Mouse (Mus musculus) c-Kit-positive CD71-positive TER-119-positive erythroid progenitor cells, embryonic 14.5 days (primary cell): ENCODE data around the gene Atf1.

Experiments
- DNase-seq: peaks from one replicate; pipeline ENCODE4 v3.0.0-alpha.2; 2013; ENCODE audit warnings: low spot score

Atf1 gene

GRCm38 (mm10) chr15:100216173-100216572 is 11.4 kb upstream of the Atf1 start:
- DNase-seq = no peak

- no peak for DNase-seq
These were observed 9.6 kb upstream of the Atf1 start for GRCm38 (mm10) chr15:100218018-100218417.

DNA sequence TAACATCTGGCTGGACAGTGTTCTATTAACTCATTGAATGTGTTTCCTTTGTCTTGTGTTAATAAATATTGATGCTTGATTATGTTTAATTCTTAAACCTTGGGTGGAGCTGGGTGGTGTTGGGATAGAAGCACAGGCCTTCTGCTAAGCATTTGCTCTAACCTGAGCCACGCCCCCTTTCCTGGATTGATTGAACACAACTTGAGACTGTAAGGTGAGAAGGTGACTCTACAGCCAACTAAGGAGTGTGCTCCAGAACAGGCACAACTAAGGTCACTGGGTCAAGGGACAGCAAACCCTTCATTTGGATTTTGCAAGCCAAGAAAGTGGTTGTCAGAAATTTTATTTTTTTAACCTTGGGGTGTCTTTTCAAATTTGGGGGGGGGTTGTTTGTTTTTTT is 8.2 kb upstream of the Atf1 start:
- DNase-seq = no peak

GRCm38 (mm10) chr15:100220916-100221315 is 6.7 kb upstream of the Atf1 start:
- no peak for DNase-seq

GRCm38 (mm10) chr15:100225381-100225780 is 2.2 kb upstream of the Atf1 start:
- no peak for DNase-seq

GRCm38 (mm10) chr15:100225891-100226290 is 1.7 kb upstream of the Atf1 start:
- DNase-seq = no peak

DNA sequence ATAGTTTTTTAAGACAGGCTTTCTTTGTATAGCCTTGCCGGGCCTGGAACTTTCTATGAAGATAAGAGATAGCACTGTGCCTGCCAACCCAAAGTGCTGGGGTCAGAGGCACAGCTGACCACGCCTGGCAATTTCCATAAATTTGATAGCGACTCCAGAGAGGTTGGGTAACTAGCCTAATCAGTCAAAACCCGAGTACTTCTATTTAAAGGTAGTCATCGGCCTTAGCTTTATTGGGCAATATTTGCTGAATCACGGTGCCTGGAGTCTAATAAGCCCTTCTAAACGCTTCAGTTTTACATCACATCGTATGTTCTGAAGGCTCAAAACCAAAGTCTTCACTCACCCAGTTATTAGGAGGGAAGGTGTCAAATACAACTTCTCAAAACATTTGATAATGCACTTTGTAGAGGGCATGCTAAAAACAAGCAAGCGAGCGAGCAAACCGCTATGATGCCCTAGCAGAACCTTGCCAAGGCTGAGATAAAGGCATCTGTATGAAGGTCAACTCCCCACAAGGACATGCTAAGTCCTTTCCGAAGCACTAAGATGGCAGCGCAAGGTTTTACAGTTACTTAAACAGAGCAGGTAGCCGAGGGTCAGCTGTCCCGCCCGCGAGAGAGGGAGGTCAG is 472 bp upstream of the Atf1 start:
- peak; percentile 93 for DNase-seq

DNA sequence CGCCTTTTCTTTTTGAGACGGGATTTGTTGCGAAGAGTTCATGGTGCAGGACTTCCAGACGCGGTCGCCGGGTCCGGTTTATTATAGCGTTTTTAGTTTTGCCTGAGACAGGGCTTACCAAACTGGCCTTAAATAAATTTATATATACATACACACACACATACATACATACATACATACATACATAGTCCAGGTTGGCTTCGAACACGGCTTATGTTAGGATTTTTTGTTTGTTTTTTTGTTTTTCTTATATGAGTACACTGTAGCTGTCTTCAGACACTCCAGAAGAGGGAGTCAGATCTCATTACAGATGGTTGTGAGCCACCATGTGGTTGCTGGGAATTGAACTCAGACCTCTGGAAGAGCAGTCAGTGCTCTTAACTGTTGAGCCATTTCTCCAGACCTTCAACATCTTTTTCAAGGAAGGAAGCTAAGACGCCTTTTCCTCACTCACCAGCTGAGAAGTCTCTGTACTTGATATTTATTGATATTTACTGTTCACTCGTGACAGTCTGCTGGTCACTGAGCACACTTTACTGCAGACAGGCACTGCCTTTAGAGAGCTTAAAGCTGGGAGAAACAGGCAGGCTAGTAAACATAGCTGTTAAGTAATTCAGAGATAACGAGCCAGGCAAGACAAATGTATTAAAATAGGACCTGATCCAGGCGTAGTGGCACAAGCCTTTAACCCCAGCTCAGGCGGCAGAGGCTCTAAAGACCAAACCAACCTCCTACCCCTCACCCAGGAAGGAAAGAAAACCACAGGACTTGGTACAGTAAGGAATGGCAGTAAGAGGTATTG is 1.1 kb downstream of the Atf1 start:
- peak; percentile 40 for DNase-seq

- DNase-seq = peak; percentile 19
These were observed 3.0 kb downstream of the Atf1 start for GRCm38 (mm10) chr15:100230655-100231054.

DNA sequence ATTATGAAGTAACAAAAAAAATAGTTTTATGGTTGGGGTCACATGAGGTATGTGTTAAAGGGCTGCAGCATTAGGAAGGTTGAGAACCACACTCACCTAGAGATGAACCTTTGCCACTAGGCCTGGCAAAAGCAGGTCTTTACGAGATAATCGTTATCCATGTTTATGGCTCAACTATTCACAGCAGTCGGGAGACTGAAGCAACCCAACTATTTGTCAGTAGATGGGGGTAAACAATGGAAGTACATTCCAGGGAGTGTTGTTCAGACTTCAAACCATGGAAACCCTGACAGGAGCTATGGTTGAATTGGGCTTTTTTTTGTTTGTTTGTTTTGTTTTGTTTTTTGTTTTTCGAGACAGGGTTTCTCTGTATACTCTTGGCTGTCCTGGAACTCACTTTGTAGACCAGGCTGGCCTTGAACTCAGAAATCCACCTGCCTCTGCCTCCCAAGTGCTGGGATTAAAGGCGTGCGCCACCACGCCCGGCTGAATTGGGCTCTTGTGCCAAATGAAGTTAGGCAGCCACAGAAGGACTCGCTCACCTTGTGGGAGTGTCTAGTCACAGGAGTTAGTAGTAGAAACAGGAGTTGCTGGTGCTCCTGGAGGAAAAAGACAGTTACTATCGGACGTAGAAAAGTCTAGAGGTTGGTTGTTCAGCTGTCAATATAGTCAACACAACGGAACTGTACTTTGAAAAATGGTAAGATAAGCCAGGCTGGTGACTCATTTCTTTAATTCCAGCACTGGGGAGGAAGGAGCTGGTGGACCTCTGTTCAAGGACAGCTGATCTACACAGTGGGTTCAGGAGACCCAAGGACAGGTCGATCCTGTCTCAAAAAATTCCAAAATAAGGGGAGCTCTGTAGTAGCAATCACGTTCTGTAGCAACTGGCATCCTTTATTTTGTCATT is 4.3 kb downstream of the Atf1 start:
- no peak for DNase-seq

- no peak for DNase-seq
These were observed 7.8 kb downstream of the Atf1 start for GRCm38 (mm10) chr15:100235208-100235965.

DNA sequence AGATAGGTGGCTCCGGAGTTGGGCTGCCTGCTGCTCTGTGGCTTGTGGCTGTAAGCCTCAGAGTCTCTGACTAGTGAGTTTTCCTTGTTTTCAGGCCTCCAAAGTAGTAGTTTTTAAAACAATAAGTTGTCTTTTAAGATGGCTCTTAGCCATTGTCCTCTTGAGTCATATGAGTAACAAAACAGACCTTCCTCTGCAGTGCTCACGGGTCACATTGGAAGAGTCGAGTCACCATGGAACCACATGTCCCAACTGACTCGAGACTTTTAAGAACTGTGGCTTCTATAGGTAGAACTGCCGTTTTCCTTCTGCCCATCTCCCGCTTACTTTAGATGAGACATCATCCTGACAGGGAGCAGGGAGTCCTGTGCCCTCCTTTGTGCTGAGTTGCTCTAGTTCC is 9.3 kb downstream of the Atf1 start:
- no peak for DNase-seq

DNA sequence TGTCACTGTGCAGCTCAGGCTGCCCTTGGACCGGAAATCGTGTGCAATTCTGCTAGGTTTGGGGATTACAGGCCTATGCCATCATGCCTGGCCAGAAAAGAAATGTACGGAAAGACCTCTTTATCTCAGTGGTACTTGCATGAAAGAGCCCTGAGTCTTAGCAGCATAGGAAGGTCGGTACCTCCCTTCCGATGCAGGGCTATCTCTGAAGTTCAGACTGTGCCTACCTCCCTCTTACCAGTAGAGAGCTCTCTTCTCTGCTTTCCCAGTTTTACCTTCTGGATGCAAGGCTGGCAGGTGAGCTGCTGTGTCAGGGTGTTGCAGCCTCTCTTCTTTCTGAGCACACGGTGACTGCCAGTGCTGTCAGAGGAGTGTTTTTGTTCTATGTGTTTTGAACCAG is 14.2 kb downstream of the Atf1 start:
- no peak for DNase-seq

DNA sequence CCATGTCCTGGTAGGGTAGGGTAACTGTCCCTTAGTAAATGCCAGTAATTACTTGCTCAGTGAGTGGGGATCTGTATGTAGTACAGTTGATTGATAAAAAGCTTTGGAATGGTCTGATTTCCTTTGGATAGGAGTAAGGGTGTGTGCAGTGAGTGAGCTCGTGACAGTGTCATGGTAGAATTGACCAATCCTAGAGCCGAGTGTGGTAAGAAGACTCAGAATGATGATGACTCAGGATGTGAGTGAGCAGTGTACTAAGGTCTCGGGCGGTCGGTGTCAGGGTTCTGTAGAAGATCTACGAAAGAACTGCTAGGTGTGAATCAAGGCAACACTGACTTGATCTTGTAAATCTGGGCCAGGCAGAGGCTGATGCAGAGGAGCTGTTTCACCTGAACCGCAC is 18.3 kb downstream of the Atf1 start:
- DNase-seq = no peak

DNA sequence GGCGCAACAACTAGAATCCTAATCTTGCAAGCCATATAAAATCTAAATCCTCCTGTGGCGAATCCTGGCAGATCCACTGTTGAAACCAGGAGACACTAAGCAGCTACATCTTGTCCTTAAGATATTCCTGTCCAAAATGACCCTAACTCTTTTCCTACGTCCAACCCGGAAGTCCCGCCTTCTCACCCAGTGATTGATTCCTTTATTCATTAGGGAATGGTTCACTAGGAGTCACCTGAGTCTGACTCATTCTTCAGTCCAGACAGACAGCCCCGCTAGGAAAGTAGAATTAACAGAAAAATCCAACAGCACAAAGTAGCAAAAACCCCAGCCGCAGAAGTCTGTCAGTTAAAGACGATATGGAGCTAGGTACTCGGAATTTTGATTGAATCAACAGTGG is 19.7 kb downstream of the Atf1 start:
- no peak for DNase-seq

DNA sequence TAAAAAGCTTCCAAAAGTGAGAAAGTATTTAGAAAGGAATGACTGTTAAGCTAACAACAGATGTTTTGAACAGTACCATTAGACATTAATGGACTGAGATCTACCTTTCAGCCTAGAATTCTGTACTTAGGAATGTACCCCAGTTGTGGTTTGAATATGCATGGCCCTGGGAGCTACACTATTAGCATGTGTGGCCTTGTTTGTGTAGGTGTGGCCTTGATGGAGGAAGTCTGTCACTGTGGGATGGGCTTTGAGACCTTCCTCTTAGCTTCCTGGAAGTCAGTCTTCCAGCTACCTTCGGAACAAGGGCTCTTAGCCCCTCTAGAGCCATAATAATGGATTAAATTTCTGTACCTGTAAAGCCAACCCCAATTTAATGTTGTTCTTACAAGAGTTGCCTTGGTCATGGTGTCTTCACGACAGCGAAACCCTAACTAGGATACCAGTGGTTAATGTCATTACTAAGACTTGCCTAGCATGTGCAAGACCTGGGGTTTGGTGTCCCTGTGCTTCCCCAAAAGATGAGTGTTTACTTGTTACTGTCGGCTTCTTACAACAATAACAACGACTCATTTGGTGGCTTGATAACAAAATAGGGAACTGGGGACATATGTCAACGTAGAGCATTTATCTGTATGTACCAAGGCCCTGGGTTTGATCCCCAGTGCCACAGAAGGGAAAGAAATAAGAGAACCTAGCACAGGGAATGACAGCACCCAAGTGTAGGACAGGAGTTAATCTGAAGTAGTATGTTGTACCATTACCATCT is 21.2 kb downstream of the Atf1 start:
- DNase-seq = no peak

- no peak for DNase-seq
These were observed 23.6 kb downstream of the Atf1 start for GRCm38 (mm10) chr15:100251153-100251780.

GRCm38 (mm10) chr15:100256386-100256785 is 28.8 kb downstream of the Atf1 start:
- DNase-seq = no peak

DNA sequence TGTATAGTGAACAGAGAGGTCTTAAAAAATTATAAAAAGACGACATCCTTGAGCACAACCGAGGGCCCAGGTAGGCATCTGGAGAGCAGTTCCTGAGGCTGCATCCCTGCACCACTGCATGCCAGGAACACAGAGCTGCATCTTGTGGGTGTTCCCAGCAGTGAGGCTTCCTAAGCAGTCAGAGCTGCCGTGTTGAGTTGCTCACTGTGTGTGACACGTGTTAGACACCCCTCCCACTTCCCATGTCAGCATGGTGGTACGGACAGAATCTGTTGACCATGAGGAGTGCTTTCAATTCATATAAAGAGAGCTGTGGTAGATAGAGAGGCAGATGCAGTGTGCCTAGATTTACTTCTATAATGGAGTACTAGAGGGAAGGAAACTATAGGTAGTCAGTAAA is 29.7 kb downstream of the Atf1 start:
- no peak for DNase-seq

GRCm38 (mm10) chr15:100258646-100259425 is 31.2 kb downstream of the Atf1 start:
- no peak for DNase-seq
